Mouse (Mus musculus): ENCODE measurements around the gene Arhgef25.

DNA sequence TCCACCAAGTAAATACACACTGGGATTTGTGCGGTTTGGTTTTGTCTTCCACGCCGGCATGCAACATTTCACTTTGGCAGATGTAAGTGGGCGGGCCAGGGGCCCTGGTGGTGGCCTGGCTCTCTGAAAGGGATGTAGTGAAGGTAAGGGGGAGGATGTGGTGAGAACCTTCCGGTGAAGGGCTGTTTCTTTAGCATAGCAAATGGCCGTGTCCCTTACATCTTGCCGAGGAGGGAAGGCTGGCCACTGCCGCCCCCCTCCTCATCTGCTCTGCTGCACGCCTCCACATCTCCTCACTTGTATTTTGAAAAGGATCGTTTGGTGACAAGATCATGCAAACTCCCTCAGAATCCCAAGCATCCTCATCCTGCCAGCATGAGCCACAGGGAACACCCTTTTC lies 35.8 kb upstream of the Arhgef25 start:
- TF ChIP-seq CTCF (IDR thresholded peaks at IDR 0.05; ENCODE audit: control insufficient read depth, insufficient read depth, insufficient read length) (no peak), USF1 (IDR thresholded peaks at IDR 0.05; ENCODE audit: low read depth) (no peak), MAX (IDR thresholded peaks at IDR 0.05) (no peak), MYOG (IDR thresholded peaks at IDR 0.05; ENCODE audit: control insufficient read depth, extremely low read depth, insufficient read length) (no peak), CEBPB (IDR thresholded peaks at IDR 0.05; ENCODE audit: low read depth) (no peak), MYOD1 (IDR thresholded peaks at IDR 0.05; ENCODE audit: control insufficient read depth, insufficient read length, low read depth) (no peak)
